Mouse (Mus musculus): ENCODE measurements around the gene Smug1.

DNA sequence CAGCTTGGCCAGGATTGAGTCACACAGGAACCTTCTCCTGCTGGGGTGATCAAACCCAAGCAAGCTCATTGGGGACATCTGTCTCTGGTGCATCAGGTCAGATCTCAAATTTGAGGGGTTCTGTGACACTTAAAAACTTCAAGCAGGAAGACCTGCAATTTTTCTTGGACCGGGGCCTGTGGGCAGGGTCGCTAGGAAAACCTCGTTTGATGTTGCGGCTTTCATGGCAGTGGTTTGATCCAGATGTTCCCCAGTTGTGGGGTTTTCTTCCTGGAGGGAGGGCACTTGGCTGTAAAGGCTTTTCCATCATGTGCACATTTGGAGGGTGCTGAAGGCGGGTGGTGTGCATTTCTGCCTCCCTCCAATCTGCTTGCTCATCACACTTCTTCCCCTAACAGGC lies 51.2 kb downstream of the Smug1 start:
- TF ChIP-seq CTCF (IDR thresholded peaks at IDR 0.05; ENCODE audit: low read depth, low read length) = no peak
- no peak for TF ChIP-seq POLR2A (IDR thresholded peaks at IDR 0.05; ENCODE audit: borderline replicate concordance, low read depth, low read length)
